Mouse (Mus musculus) C2C12 (cell line): ENCODE data around the gene Ms4a4a. TPM values are rescaled to one million over a fixed set of nuclear protein-coding genes. Genes with fewer than 3 reads are reported as not detected.
"Not testable (repeated sequence)": the region's sequence is repeated elsewhere in the genome, so short reads cannot be mapped to it uniquely, and the experiment has no call there.

ENCODE experiments used
- H3K27me3 ChIP-seq: one replicate; pipeline ENCODE4 v1.6.1; 2011; ENCODE audit not compliant: control insufficient read depth, insufficient read depth, insufficient read length
- H3K36me3 ChIP-seq: one replicate; pipeline ENCODE4 v1.6.1; 2011; ENCODE audit not compliant: control insufficient read depth, insufficient read depth
- H3K4me3 ChIP-seq: one replicate; pipeline ENCODE4 v1.5.1; 2011; ENCODE audit warnings: mild to moderate bottlenecking, control low read depth; ENCODE audit not compliant: poor library complexity, insufficient read depth, severe bottlenecking
- H3K79me2 ChIP-seq: one replicate; pipeline ENCODE4 v1.6.1; 2011; ENCODE audit not compliant: control insufficient read depth, insufficient read depth
- H3K79me3 ChIP-seq: one replicate; pipeline ENCODE4 v1.6.1; 2011; ENCODE audit warnings: low read depth, control low read depth
- H3ac ChIP-seq: one replicate; pipeline ENCODE3; 2011; ENCODE audit warnings: low read depth; ENCODE audit not compliant: control insufficient read depth, insufficient read length
- CEBPB ChIP-seq: IDR thresholded peaks from one replicate; pipeline ENCODE4 v1.6.1; 2011; ENCODE audit warnings: low read depth, mild to moderate bottlenecking, control low read depth, moderate library complexity
- CTCF ChIP-seq: IDR thresholded peaks from one replicate; pipeline ENCODE4 v1.5.1; 2011; ENCODE audit not compliant: control insufficient read depth, insufficient read depth, insufficient read length
- FOSL1 ChIP-seq: IDR thresholded peaks from one replicate; pipeline ENCODE4 v1.8.0; 2011; ENCODE audit warnings: mild to moderate bottlenecking, low read length; ENCODE audit not compliant: poor library complexity, insufficient read depth, severe bottlenecking
- MAX ChIP-seq: IDR thresholded peaks from one replicate; pipeline ENCODE4 v1.6.1; 2011; ENCODE audit warnings: mild to moderate bottlenecking, control low read depth
- MYOD1 ChIP-seq: IDR thresholded peaks from one replicate; pipeline ENCODE4 v1.6.1; 2011; ENCODE audit warnings: low read depth; ENCODE audit not compliant: control insufficient read depth, insufficient read length
- MYOG ChIP-seq: IDR thresholded peaks from one replicate; pipeline ENCODE4 v1.6.1; 2011; ENCODE audit not compliant: control insufficient read depth, insufficient read length; ENCODE audit errors: extremely low read depth
- USF1 ChIP-seq: IDR thresholded peaks from one replicate; pipeline ENCODE4 v1.6.1; 2011; ENCODE audit warnings: low read depth, mild to moderate bottlenecking, control low read depth, moderate library complexity
- polyA plus RNA-seq: library from polyadenylated mRNA; unstranded; fragments of >200 nt; fragmentation: generic; extraction: Trizol; gene quantifications from one replicate; pipeline ENCODE4 v1.2.1, GENCODE M21; 2012; ENCODE audit warnings: missing spikeins

Gene Ms4a4a
- polyA plus RNA-seq, 1 experiment, result not detected

GRCm38 (mm10) chr19:11408591-11408990 lies 33.3 kb downstream of the Ms4a4a start:
- H3K4me3 ChIP-seq, result no peak overlapping the region
- no peaks in the 10 kb centered on the region for H3K36me3 ChIP-seq
- TF ChIP-seq MAX, result no peak
- no peak for TF ChIP-seq USF1
- no peak for TF ChIP-seq CEBPB
- TF ChIP-seq FOSL1, result no peak
- H3K27me3 ChIP-seq, result no peaks in the 10 kb centered on the region
- no peak overlapping the region for H3ac ChIP-seq
- no peaks in the 10 kb centered on the region for H3K79me3 ChIP-seq
- H3K79me2 ChIP-seq, result no peaks in the 10 kb centered on the region

- Histone ChIP-seq H3K27me3 (no peaks in the 10 kb centered on the region), H3K36me3 (no peaks in the 10 kb centered on the region), H3K79me3 (no peaks in the 10 kb centered on the region), H3ac (no peak overlapping the region), H3K79me2 (no peaks in the 10 kb centered on the region), H3K4me3 (no peak overlapping the region)
- TF ChIP-seq USF1, result no peak
- TF ChIP-seq MYOD1, result no peak
- no peak for TF ChIP-seq MYOG
- TF ChIP-seq CEBPB, result no peak
- no peak for TF ChIP-seq FOSL1
- TF ChIP-seq CTCF, result no peak
- TF ChIP-seq MAX, result no peak
Observed at GRCm38 (mm10) chr19:11411640-11412039, 36.3 kb downstream of the Ms4a4a start.

GRCm38 (mm10) chr19:11414084-11414483 lies 38.8 kb downstream of the Ms4a4a start:
- Histone ChIP-seq H3ac (no peak overlapping the region), H3K27me3 (no peaks in the 10 kb centered on the region), H3K36me3 (no peaks in the 10 kb centered on the region), H3K4me3 (no peak overlapping the region), H3K79me3 (no peaks in the 10 kb centered on the region), H3K79me2 (no peaks in the 10 kb centered on the region)
- TF ChIP-seq MYOD1 (no peak), CEBPB (no peak), USF1 (no peak), FOSL1 (no peak), MYOG (no peak), MAX (no peak), CTCF (no peak)

- H3K79me3 ChIP-seq, result no peaks in the 10 kb centered on the region
- no peak for TF ChIP-seq MYOG
- TF ChIP-seq CTCF, result no peak
- TF ChIP-seq MYOD1, result no peak
- no peak for TF ChIP-seq MAX
- TF ChIP-seq CEBPB, result no peak
- TF ChIP-seq FOSL1, result no peak
- TF ChIP-seq USF1, result no peak
- H3K4me3 ChIP-seq, result no peak overlapping the region
- no peaks in the 10 kb centered on the region for H3K27me3 ChIP-seq
- H3K36me3 ChIP-seq, result no peaks in the 10 kb centered on the region
- no peaks in the 10 kb centered on the region for H3K79me2 ChIP-seq
- H3ac ChIP-seq, result no peak overlapping the region
Observed at GRCm38 (mm10) chr19:11415581-11415980, 40.3 kb downstream of the Ms4a4a start.

- H3K27me3 ChIP-seq, H3K36me3 ChIP-seq, H3K79me2 ChIP-seq, H3K79me3 ChIP-seq, H3ac ChIP-seq, H3K4me3 ChIP-seq: not testable (repeated sequence)
Observed at GRCm38 (mm10) chr19:11418865-11419264, 43.5 kb downstream of the Ms4a4a start.

- H3K4me3 ChIP-seq, H3K27me3 ChIP-seq, H3K79me2 ChIP-seq, H3ac ChIP-seq, H3K79me3 ChIP-seq, H3K36me3 ChIP-seq: not testable (repeated sequence)
Observed at GRCm38 (mm10) chr19:11431209-11431608, 55.9 kb downstream of the Ms4a4a start.
